Mouse (Mus musculus): ENCODE measurements around the gene Nsa2.
"Not testable (repeated sequence)": the region's sequence is repeated elsewhere in the genome, so short reads cannot be mapped to it uniquely, and the experiment has no call there.

The Nsa2 gene

GRCm38 (mm10) chr13:97137466-97138400 is at the start of gene Nsa2, which contains the start of gene Gfm2:
TSS of gene Nsa2 (minus strand) at chr13:97137937.
TSS of gene Gfm2 (plus strand) at chr13:97137937.
- peak; percentile 91 for DNase-seq (ENCODE audit: low spot score)

- no peak for DNase-seq (ENCODE audit: low spot score)
These were observed 48.6 kb upstream of the Nsa2 start for GRCm38 (mm10) chr13:97186346-97186745.

GRCm38 (mm10) chr13:97184656-97185055 is 46.9 kb upstream of the Nsa2 start:
- no peak for DNase-seq (ENCODE audit: low spot score)

- no peak for DNase-seq (ENCODE audit: low spot score)
These were observed 46.4 kb upstream of the Nsa2 start for GRCm38 (mm10) chr13:97184168-97184567.

DNA sequence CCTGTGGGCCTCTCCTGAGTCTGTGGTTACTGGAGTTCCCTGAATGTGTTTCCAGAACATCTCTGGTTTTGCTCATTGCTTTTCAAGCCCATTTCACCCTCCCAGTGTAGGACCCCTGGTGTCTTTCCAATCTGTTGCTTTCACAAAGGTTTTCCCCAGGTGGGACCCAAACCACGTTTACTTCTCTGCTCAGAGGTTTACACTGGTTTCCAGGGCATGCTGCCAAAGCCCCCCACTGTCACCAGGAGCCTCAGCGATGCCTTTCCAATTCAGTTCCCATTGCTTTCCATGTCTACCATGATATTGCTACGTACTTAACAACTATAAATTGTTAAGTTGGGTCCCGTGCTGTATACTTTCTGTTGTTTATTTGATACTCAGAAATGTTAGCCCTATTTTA is 45.1 kb upstream of the Nsa2 start:
- no peak for DNase-seq (ENCODE audit: low spot score)

GRCm38 (mm10) chr13:97180113-97180828 is 42.5 kb upstream of the Nsa2 start:
- no peak for DNase-seq (ENCODE audit: low spot score)

DNA sequence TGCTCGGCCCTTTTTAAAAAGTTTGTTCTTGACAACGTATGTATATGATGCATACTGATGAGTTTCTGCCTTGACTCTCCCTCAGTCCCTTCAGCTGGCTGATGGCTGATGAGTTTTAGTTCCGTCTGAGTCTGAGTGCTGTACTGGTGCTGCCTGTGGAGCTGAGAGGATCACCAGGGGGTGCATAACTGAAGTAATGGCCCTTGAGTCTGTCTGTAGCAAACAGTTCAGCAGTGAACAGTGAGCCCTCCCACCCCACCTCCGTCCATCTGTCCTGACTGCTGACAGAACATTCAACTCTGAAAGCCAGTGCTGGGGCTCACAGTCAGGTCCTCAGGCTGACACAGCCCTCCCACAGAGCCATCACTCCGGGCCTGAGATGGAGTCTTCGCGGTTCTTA is 41.2 kb upstream of the Nsa2 start:
- DNase-seq (ENCODE audit: low spot score), result no peak

GRCm38 (mm10) chr13:97176731-97177130 is 39.0 kb upstream of the Nsa2 start:
- no peak for DNase-seq (ENCODE audit: low spot score)

DNA sequence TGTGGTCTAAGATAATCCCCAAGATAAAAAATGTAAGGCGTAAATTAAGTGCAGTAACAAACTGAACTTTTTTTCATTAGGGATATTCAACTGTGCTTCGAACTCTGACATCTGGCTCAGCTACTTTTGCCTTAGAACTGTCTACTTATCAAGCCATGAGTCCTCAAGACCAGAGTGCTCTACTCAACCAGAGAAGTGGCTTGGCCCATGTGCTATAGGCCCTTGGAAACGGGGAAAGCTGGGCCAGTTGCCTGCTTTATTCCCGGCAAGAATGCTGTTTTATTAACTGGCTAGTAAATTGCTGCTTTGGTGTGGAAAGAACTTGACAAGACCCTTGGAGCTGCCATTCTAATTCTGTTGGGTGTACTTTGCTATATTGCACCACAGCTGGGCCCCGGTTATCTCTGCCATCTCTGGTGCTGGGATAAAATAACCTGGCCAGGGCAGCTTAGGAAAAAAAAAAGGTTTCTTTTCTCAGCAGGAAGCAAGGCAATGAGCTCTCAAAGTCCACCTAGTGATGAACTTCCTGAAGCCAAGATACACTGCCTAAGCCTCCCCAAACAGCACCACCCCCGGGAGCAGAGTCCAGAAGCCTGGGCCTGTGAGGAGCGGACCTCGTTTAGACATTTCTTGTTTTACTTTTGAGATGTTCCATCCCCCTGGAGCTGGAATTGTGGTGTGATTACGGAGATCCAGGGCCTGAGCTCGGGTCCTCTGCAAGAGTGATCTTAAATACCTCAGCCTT is 38.0 kb upstream of the Nsa2 start:
- no peak for DNase-seq (ENCODE audit: low spot score)

DNA sequence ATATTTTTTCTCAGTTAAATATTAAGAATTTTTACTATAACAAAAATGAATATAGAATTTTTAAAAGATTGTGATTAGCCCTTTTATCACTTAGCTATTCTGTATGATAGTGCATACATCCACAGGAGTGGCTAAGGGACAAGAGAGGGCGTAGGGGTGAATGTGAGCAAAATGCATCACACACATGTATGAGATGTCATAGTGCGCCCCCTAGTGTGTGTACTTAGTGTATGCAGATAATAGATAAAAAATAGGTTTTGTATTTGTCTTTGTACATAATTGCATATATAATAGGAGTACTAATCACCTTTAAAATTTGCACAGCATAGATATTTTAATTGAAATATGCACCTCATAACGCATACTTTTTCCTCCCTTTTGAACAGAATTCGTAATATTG is 8.1 kb upstream of the Nsa2 start:
- DNase-seq (ENCODE audit: low spot score), result peak; percentile 56

DNA sequence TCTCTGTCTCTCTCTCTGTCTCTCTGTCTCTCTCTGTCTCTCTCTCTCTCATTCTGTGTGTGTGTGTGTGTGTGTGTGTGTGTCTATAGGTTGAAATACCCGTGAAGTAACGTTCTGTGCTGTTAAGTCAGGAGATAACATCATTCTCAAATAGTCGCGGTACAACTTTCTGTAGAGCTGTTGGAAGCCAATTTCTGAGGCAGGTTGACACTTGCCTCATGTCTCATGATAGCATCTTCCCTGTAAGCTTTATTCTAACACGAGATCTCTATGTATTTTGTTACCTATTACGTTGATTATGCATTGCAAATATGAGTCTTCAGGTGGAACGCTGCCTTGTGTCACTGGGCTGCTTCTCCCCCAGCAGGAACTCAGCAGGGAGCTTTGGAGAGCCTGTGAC is 4.6 kb upstream of the Nsa2 start:
- DNase-seq (ENCODE audit: low spot score), result no peak

DNA sequence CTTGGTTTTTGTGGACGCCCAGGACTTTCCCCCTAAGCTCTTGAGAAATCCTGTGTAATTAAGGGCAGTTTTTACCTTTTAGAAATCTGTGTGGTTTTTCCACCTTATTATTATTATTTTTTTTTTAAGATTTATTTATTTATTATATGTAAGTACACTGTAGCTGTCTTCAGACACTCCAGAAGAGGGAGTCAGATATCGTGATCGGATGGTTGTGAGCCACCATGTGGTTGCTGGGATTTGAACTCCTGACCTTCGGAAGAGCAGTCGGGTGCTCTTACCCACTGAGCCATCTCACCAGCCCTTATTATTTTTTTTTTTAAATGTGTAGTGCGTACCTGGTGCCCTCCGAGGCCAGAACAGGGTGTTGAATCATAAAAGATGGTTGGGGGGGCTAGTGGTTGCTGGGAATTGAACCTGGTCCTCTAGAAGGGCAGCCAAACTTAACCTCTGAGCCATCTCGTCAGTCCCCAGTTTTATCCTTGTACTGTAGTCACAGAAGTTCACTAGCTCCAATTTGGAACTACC is 731 bp upstream of the Nsa2 start:
- not testable (repeated sequence) for DNase-seq (ENCODE audit: low spot score)

DNA sequence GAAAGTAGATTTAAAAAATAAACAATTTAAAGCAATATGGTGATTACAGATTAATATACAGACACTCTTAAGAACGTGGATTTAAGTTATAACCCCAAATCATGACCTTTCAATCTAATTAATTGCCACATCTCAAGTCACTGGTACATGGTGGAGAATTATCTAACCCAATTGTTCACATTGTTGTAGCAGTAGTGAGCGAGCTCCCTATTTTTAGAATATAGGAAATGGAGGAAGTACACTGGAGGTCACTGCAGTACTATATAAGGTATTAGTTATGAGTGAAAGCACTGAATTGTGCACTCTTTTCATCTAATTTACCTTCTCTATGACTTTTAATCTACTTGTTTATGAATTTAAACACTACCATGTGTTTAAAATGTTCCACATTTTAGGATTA is 7.3 kb downstream of the Nsa2 start:
- DNase-seq (ENCODE audit: low spot score), result not testable (repeated sequence)

DNA sequence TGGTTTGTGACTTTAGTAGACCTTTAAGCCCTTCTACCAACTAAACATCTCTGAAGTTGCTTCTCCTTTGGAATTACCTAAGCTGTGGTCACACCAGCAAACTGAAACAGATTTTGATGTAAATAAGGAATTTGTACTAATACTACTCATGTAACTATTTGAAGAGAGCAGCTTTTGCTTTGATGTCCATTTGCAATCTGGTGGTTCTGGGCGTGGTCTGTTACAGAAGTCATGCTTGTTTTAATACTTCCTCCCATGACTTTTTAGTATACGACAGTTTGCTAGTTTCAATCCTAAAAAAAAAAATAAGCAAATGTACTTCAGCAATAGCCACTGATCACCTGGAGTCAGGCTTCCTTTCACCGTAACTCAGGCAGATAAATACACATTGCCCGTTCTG is 8.1 kb downstream of the Nsa2 start:
- not testable (repeated sequence) for DNase-seq (ENCODE audit: low spot score)

DNA sequence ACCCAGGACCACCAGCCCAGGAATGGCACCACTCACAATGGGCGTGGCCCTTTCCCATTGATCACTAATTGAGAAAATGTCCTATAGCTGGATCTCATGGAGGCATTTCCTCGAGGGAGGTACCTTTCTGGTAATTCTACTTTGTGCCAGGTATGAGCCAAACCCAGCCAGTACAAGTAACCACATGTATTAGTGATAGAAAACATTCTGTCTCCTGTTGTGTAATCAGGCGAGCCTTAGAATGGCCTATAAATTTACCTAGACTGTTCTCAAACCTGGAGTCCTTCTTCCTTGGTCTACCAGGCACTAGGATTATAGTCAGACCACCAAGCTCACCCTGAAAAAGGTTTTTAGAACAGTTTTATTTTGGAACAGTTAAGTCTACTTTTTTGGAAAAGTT is 16.4 kb downstream of the Nsa2 start:
- DNase-seq (ENCODE audit: low spot score), result no peak

- no peak for DNase-seq (ENCODE audit: low spot score)
These were observed 28.7 kb downstream of the Nsa2 start for GRCm38 (mm10) chr13:97109046-97109445.

DNA sequence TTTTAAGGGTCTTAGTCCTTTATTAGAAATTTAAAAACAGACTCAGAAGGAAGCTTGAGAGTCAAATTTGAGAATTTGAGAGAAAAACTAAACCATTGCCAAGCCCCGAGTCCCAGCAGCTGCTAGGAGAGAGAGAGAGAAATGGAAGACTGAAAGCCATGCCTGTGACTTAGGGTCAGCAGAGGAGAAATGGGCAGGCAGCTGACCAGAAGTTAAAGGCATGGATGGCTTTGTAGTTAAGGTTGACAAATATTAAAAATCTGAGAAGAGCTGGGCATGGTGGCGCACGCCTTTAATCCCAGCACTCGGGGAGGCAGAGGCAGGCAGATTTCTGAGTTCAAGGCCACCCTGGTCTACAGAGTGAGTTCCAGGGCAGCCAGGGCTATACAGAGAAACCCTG is 30.0 kb downstream of the Nsa2 start:
- not testable (repeated sequence) for DNase-seq (ENCODE audit: low spot score)

- no peak for DNase-seq (ENCODE audit: low spot score)
These were observed 32.7 kb downstream of the Nsa2 start for GRCm38 (mm10) chr13:97104996-97105395.

DNA sequence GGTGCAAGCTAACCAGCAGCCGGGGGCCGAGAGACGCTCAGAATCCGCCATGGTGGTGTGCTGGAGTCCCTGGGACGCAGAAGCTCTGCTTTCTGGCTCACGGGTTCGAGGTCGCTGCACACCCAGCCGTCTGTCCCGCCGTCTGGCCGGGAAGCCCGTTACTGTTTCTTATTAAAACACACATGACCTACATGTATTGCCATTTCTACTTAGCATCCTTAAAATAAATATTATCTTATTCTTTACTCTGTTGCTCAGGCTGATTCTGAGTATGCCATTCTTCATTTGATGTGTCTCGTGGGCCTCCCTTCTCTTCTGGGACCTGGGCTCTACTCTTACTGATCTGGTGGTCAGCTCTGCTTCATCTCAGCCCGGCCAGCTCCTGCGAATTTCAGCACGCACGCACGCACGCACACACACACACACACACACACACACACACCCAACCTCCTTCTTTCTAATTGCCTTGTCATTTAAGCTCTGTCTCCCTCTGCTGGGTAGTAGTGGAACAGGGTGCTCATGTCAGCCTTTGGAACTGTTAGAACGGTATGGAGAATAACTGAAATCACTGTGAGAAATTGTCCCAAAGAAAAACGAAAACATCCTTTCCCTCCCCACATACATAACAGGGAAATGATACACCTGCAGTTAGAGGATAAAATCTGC is 38.4 kb downstream of the Nsa2 start, which contains the start of gene Gm6169:
Gm6169 (minus strand) TSS at position 51 of the 666 bp plus-strand sequence.
- DNase-seq (ENCODE audit: low spot score), result no peak

DNA sequence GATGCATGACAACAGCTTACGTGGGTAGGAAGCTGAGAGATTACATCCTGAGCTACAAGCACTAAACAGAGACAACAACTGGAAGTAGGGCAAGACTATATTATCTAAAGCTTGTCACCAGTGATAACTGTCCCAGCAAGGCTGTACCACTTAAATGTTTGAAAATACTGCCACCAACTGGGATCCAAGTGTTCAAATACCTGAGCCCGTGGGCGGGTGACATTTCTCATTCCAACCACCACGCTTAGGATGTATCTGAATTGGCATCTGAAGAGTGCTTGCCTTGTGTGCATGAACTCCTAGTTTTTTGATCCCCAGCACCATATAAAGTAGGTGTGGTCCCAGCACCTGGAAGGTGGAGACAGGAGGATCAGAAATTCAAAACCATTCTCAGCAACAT is 42.0 kb downstream of the Nsa2 start:
- DNase-seq (ENCODE audit: low spot score), result no peak

DNA sequence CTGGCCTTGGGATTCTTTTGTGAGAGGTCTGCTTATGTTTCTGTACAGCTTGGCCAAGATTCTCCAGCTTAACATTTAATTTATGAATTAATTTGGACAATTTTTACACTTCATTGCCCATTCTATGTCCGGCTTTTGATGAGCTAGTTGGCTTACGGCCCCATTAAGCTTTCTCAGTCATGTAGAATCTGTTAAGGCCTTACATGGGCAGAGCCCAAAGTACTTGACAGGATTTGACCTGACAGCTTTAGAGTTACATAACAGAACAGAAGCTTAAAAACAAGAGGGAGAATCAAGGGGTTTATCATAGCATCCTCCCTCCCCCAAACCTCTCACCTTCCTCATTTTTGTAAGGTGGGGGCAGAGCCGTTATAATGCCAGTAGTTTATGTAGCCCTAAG is 49.6 kb downstream of the Nsa2 start:
- no peak for DNase-seq (ENCODE audit: low spot score)

DNA sequence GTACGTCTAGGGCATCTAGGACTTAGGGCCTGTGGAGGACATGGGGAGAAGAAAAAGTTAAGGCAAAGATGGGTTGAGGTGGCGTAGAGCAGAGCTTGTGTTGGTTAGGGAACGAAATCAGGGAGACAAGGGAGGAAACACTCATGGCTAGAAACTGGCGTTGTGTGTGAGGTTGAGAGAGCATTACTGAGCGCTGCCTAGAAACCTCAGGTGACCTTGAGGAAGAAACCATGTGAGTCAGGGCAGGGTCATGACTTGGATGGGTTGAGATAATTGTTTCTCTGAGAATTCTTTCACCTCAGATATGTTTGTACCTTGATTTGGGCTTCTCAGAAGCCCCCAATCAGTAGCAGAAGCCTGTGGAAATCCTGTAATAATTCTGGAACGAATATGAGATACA is 50.3 kb downstream of the Nsa2 start:
- no peak for DNase-seq (ENCODE audit: low spot score)

Data from T-cell, adult 2 months (primary cell).